Comparison of ENCODE assay signal across 14 mouse cellular contexts in the genomic region with DNA sequence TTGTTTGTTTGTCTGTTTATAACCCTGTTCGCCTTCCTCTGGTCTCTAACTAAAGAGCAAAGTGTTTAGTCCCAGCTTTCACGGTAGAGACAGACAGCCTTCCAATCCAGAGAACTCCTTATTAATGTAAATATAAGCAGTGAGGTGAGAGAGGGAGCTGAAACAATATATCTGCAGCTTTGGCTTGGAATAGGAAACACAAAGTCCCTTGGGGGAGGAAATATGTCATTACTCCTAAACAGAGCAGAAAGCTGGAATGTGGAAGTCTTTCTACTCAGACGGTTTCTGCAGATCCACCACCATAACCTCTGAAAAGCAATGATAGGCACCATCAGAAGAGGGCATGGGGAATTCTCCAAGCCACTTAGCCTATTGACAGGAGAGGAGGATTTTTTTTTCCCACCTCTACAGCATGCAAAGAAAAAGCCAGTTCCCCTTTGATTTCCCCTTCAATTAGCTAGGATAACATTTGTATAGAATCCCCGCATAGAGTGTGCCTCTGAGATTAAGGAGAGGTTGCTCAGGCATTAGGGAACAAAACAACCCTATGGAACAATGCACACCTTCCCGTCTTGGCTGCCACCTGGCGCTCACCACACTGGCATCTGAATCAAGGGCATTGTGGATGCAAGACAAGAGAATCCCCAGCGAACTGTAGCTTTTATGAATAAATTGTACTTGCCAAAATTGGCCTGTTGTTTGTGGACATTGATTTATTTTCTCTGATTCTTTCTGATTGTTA.
DNase-seq lines count a peak whose midpoint lies in the region; ATAC-seq lines count a peak whose summit lies in the region.
"Had no signal": no experiment of that assay in that cellular context is flagged by ENCODE, and none has a peak within 500 bp of the region (broad histone marks: within the 10 kb centered on the region; RNA-seq: fewer than 3 reads in every experiment).

No protein-coding gene starts in this region.

- H3K4me2 ChIP-seq in forebrain, embryonic 14.5 days (ENCODE audit: low read length): no peak overlapping the region
- H3K4me2 ChIP-seq in midbrain, embryonic 13.5 days (replicated peaks): no peak overlapping the region
- H3K4me2 ChIP-seq: embryonic facial prominence, embryonic 12.5 days; heart, embryonic 12.5 days; limb, embryonic 15.5 days had no signal

- H3K27me3 ChIP-seq in forebrain, embryonic 14.5 days (replicated peaks; ENCODE audit: control insufficient read depth, insufficient read depth, low read length): no peaks in the 10 kb centered on the region; the same call in 1 of the 2 replicates
- no peaks in the 10 kb centered on the region for H3K27me3 ChIP-seq in midbrain, embryonic 13.5 days
- H3K27me3 ChIP-seq: embryonic facial prominence, embryonic 12.5 days; heart, embryonic 12.5 days; limb, embryonic 15.5 days had no signal

- 3% methylated on average over 7 of the region's 7 CpGs for WGBS in forebrain, embryonic 14.5 days
- WGBS in midbrain, embryonic 13.5 days: 15% methylated on average over 7 of the region's 7 CpGs

- intact Hi-C loops in gastrocnemius, postnatal 36 days (cut with DNase I): no loop called here

- ATAC-seq in forebrain, embryonic 14.5 days: peak; percentile 40; the same call in 1 of the 2 replicates
- peak; percentile 63; the same call in 1 of the 2 replicates for ATAC-seq in midbrain, embryonic 13.5 days
- ATAC-seq: inflammation-experienced regulatory T-cells, adult 6 months had no signal

- no peak overlapping the region for H3K27ac ChIP-seq in forebrain, embryonic 14.5 days (ENCODE audit: low read depth, low read length)
- H3K27ac ChIP-seq in midbrain, embryonic 13.5 days: peak overlapping the region; percentile 72
- H3K27ac ChIP-seq: embryonic facial prominence, embryonic 12.5 days; limb, embryonic 15.5 days had no signal

- H3K4me3 ChIP-seq in forebrain, embryonic 14.5 days (ENCODE audit: low read depth, low read length): no peak overlapping the region
- H3K4me3 ChIP-seq in midbrain, embryonic 13.5 days (replicated peaks): no peak overlapping the region
- H3K4me3 ChIP-seq: embryonic facial prominence, embryonic 12.5 days; heart, embryonic 12.5 days; limb, embryonic 15.5 days had no signal

- DNase-seq in cerebellum, postnatal 10 days: peak; percentile 8 to 20
- no peak for DNase-seq in cerebellum, postnatal 4 days (ENCODE audit: low spot score in 2 of 2)
- DNase-seq in 3T3-L1 (ENCODE audit: low read depth, low spot score): peak; percentile 30
- peak; percentile 30 for DNase-seq in forebrain, embryonic 14.5 days (ENCODE audit: low spot score)
- DNase-seq in gastrocnemius, postnatal 36 days: no peak
- DNase-seq in right cerebral cortex, postnatal 4 days: no peak
- no peak for DNase-seq in T-cell, adult 2 months (ENCODE audit: low spot score)
- DNase-seq: lung, postnatal 4 days had no signal

- no peak overlapping the region for H3K9ac ChIP-seq in forebrain, embryonic 14.5 days (ENCODE audit: low read length)
- H3K9ac ChIP-seq in midbrain, embryonic 13.5 days (replicated peaks): no peak overlapping the region
- H3K9ac ChIP-seq: embryonic facial prominence, embryonic 12.5 days; heart, embryonic 12.5 days; limb, embryonic 15.5 days had no signal

- H3K9me3 ChIP-seq in forebrain, embryonic 14.5 days (replicated peaks; ENCODE audit: control insufficient read depth, low read length): no peaks in the 10 kb centered on the region
- no peaks in the 10 kb centered on the region for H3K9me3 ChIP-seq in midbrain, embryonic 13.5 days
- H3K9me3 ChIP-seq: embryonic facial prominence, embryonic 12.5 days; G1E; heart, embryonic 12.5 days; limb, embryonic 15.5 days had no signal

- H3K4me1 ChIP-seq in forebrain, embryonic 14.5 days (ENCODE audit: control insufficient read depth, insufficient read depth, low read length): peaks cover 22% of the 10 kb centered on the region
- peaks cover 23% of the 10 kb centered on the region for H3K4me1 ChIP-seq in midbrain, embryonic 13.5 days (replicated peaks)

- no peaks in the 10 kb centered on the region for H3K36me3 ChIP-seq in forebrain, embryonic 14.5 days (ENCODE audit: control insufficient read depth, insufficient read depth, low read length)
- no peaks in the 10 kb centered on the region for H3K36me3 ChIP-seq in midbrain, embryonic 13.5 days
- H3K36me3 ChIP-seq: embryonic facial prominence, embryonic 12.5 days; G1E; heart, embryonic 12.5 days; limb, embryonic 15.5 days had no signal

Comparison
In these comparisons a context has a peak if more than half of its experiments do, and no peak if none do; other contexts are left out.
1. DNase-seq: peak in cerebellum, postnatal 10 days (2 of 2), 3T3-L1 (single experiment) and forebrain, embryonic 14.5 days (single experiment); none in cerebellum, postnatal 4 days (0 of 2), gastrocnemius, postnatal 36 days (0 of 2), right cerebral cortex, postnatal 4 days (single experiment) and T-cell, adult 2 months (single experiment).